Mouse (Mus musculus): ENCODE data around the gene Psg16. TPM values are rescaled to one million over a fixed set of nuclear protein-coding genes. Genes with fewer than 3 reads are reported as not detected.
"Not testable (repeated sequence)": the region's sequence is repeated elsewhere in the genome, so short reads cannot be mapped to it uniquely, and the experiment has no call there.

The Psg16 gene
- polyA plus RNA-seq, 1 experiment, result 3.0 TPM

- Histone ChIP-seq H3K4me1 (ENCODE audit: control insufficient read depth, insufficient read depth, low read length) (no peaks in the 10 kb centered on the region), H3K27ac (ENCODE audit: insufficient read depth, low read length) (no peak overlapping the region), H3K4me3 (ENCODE audit: insufficient read depth, low read length) (no peak overlapping the region)
- TF ChIP-seq CTCF (IDR thresholded peaks at IDR 0.05; ENCODE audit: extremely low read depth, insufficient read depth, low read length) (no peak), POLR2A (IDR thresholded peaks at IDR 0.05; ENCODE audit: extremely low read depth, insufficient read depth, low read length) (no peak)
Observed at GRCm38 (mm10) chr7:17087731-17088130, 13.9 kb downstream of the Psg16 start.

DNA sequence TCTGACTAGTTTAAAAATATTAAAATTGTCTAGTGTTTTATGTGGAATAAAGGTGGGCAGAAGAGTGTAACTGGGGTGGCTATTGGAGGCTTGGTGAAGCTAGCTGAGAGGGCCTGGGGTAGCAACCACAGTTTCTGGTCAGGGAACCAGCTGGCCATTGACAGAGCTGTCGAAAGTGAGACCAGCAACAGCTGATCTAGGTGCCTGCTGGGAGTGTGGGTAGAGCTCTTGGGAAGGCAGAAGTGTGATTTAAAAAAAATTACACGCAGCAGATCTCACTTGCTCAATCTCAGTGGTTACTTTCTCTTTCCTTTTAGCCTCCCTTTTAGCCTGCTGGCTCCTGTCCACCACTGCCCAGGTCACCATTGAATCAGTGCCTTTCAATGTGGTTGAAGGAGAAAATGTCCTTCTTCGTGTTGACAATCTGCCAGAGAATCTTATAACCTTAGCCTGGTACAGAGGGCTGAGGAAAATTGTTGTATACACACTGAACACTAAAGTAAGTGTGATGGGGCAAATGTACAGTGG is 16.3 kb downstream of the Psg16 start:
- Histone ChIP-seq H3K4me3 (ENCODE audit: insufficient read depth, low read length) (no peak overlapping the region), H3K4me1 (ENCODE audit: control insufficient read depth, insufficient read depth, low read length) (no peaks in the 10 kb centered on the region), H3K27ac (ENCODE audit: insufficient read depth, low read length) (no peak overlapping the region)
- no peak for TF ChIP-seq POLR2A (IDR thresholded peaks at IDR 0.05; ENCODE audit: extremely low read depth, insufficient read depth, low read length)
- no peak for TF ChIP-seq CTCF (IDR thresholded peaks at IDR 0.05; ENCODE audit: extremely low read depth, insufficient read depth, low read length)

DNA sequence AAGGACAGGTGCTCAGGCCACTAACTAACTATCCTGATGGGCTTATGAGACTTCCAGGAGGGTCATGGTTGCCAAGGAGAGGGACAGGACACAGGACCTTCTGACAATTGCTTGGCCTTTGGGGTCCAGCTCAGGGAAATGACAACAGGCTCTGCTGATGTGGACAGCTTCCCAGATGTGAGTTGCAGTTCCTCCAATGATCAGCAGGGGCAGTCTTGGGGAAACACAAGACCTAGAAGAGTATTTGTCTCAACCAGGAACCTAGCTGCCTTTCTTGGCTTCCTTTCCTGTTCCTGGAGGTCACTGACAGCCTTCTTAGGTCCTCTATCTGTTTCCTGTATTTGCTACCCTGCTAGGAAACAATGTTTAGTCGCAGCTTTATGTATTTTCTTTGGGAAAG is 17.4 kb downstream of the Psg16 start:
- Histone ChIP-seq H3K4me1 (ENCODE audit: control insufficient read depth, insufficient read depth, low read length) (no peaks in the 10 kb centered on the region), H3K4me3 (ENCODE audit: insufficient read depth, low read length) (no peak overlapping the region), H3K27ac (ENCODE audit: insufficient read depth, low read length) (no peak overlapping the region)
- TF ChIP-seq POLR2A (IDR thresholded peaks at IDR 0.05; ENCODE audit: extremely low read depth, insufficient read depth, low read length) (no peak), CTCF (IDR thresholded peaks at IDR 0.05; ENCODE audit: extremely low read depth, insufficient read depth, low read length) (no peak)

- H3K4me3 ChIP-seq (ENCODE audit: insufficient read depth, low read length); H3K27ac ChIP-seq (ENCODE audit: insufficient read depth, low read length); H3K4me1 ChIP-seq (ENCODE audit: control insufficient read depth, insufficient read depth, low read length): not testable (repeated sequence)
Observed at GRCm38 (mm10) chr7:17101631-17102030, 27.8 kb downstream of the Psg16 start.

GRCm38 (mm10) chr7:17135307-17135706 is 61.5 kb downstream of the Psg16 start:
- H3K4me3 ChIP-seq (ENCODE audit: insufficient read depth, low read length), result no peak overlapping the region
- TF ChIP-seq CTCF (IDR thresholded peaks at IDR 0.05; ENCODE audit: extremely low read depth, insufficient read depth, low read length) (no peak), POLR2A (IDR thresholded peaks at IDR 0.05; ENCODE audit: extremely low read depth, insufficient read depth, low read length) (no peak)
- H3K4me1 ChIP-seq (ENCODE audit: control insufficient read depth, insufficient read depth, low read length), result no peaks in the 10 kb centered on the region
- H3K27ac ChIP-seq (ENCODE audit: insufficient read depth, low read length), result no peak overlapping the region

GRCm38 (mm10) chr7:17149931-17150330 is 76.1 kb downstream of the Psg16 start, which contains the start of gene Ceacam3:
Gene Ceacam3 (plus strand): TSS chr7:17150282.
- Histone ChIP-seq H3K4me1 (ENCODE audit: control insufficient read depth, insufficient read depth, low read length) (no peaks in the 10 kb centered on the region), H3K27ac (ENCODE audit: insufficient read depth, low read length) (no peak within 1 kb of the TSS), H3K4me3 (ENCODE audit: insufficient read depth, low read length) (no peak within 1 kb of the TSS)
- TF ChIP-seq CTCF (IDR thresholded peaks at IDR 0.05; ENCODE audit: extremely low read depth, insufficient read depth, low read length) (no peak), POLR2A (IDR thresholded peaks at IDR 0.05; ENCODE audit: extremely low read depth, insufficient read depth, low read length) (no peak)

GRCm38 (mm10) chr7:17155634-17156033 is 81.8 kb downstream of the Psg16 start:
- TF ChIP-seq CTCF (IDR thresholded peaks at IDR 0.05; ENCODE audit: extremely low read depth, insufficient read depth, low read length) (no peak), POLR2A (IDR thresholded peaks at IDR 0.05; ENCODE audit: extremely low read depth, insufficient read depth, low read length) (no peak)
- Histone ChIP-seq H3K4me3 (ENCODE audit: insufficient read depth, low read length) (no peak overlapping the region), H3K4me1 (ENCODE audit: control insufficient read depth, insufficient read depth, low read length) (no peaks in the 10 kb centered on the region), H3K27ac (ENCODE audit: insufficient read depth, low read length) (no peak overlapping the region)

GRCm38 (mm10) chr7:17156885-17157677 is 83.2 kb downstream of the Psg16 start:
- H3K27ac ChIP-seq (ENCODE audit: insufficient read depth, low read length), result no peak overlapping the region
- H3K4me3 ChIP-seq (ENCODE audit: insufficient read depth, low read length), result no peak overlapping the region
- TF ChIP-seq CTCF (IDR thresholded peaks at IDR 0.05; ENCODE audit: extremely low read depth, insufficient read depth, low read length), result no peak
- no peak for TF ChIP-seq POLR2A (IDR thresholded peaks at IDR 0.05; ENCODE audit: extremely low read depth, insufficient read depth, low read length)
- no peaks in the 10 kb centered on the region for H3K4me1 ChIP-seq (ENCODE audit: control insufficient read depth, insufficient read depth, low read length)

- Histone ChIP-seq H3K4me3 (ENCODE audit: insufficient read depth, low read length) (no peak overlapping the region), H3K27ac (ENCODE audit: insufficient read depth, low read length) (no peak overlapping the region), H3K4me1 (ENCODE audit: control insufficient read depth, insufficient read depth, low read length) (no peaks in the 10 kb centered on the region)
- TF ChIP-seq CTCF (IDR thresholded peaks at IDR 0.05; ENCODE audit: extremely low read depth, insufficient read depth, low read length), result no peak
- TF ChIP-seq POLR2A (IDR thresholded peaks at IDR 0.05; ENCODE audit: extremely low read depth, insufficient read depth, low read length), result no peak
Observed at GRCm38 (mm10) chr7:17159011-17159410, 85.2 kb downstream of the Psg16 start.

- TF ChIP-seq POLR2A (IDR thresholded peaks at IDR 0.05; ENCODE audit: extremely low read depth, insufficient read depth, low read length) (no peak), CTCF (IDR thresholded peaks at IDR 0.05; ENCODE audit: extremely low read depth, insufficient read depth, low read length) (no peak)
- no peak overlapping the region for H3K27ac ChIP-seq (ENCODE audit: insufficient read depth, low read length)
Observed at GRCm38 (mm10) chr7:17171827-17172226, 98.0 kb downstream of the Psg16 start.

More at GRCm38 (mm10) chr7:17171827-17172226, 98.0 kb downstream of the Psg16 start:
- Histone ChIP-seq H3K4me3 (ENCODE audit: insufficient read depth, low read length) (no peak overlapping the region), H3K4me1 (ENCODE audit: control insufficient read depth, insufficient read depth, low read length) (no peaks in the 10 kb centered on the region)

Other genes with a start within 250 kb of the Psg16 start
- 6.5 and 6.8 TPM in 2 replicates for gene Prkd2, start 231.1 kb upstream of the Psg16 start, polyA plus RNA-seq (2012; rRNA removed)
- 169 and 184 TPM in 2 replicates for gene Dact3, start 198.7 kb upstream of the Psg16 start, polyA plus RNA-seq (2012; rRNA removed)
- gene Gng8, start 182.3 kb upstream of the Psg16 start, polyA plus RNA-seq (2012; rRNA removed), result 8.3 and 10.9 TPM in 2 replicates
- 0.08 and 0.17 TPM in 2 replicates for gene Ptgir, start 167.6 kb upstream of the Psg16 start, polyA plus RNA-seq (2012; rRNA removed)
- gene Calm3, start 149.9 kb upstream of the Psg16 start, polyA plus RNA-seq (2012; rRNA removed), result 1,956 and 2,049 TPM in 2 replicates
- gene Pnmal2, start 129.4 kb upstream of the Psg16 start, polyA plus RNA-seq (2012; rRNA removed), result 89.8 and 103 TPM in 2 replicates
- gene Pnmal1, start 114.4 kb upstream of the Psg16 start, polyA plus RNA-seq (2012; rRNA removed), result 60.2 and 64.8 TPM in 2 replicates
- 38.9 and 42.5 TPM in 2 replicates for gene Gm42372, start 91.0 kb upstream of the Psg16 start, polyA plus RNA-seq (2012; rRNA removed)
- 1.8 and 1.9 TPM in 2 replicates for gene Ccdc8, start 81.3 kb upstream of the Psg16 start, polyA plus RNA-seq (2012; rRNA removed)
- gene Ppp5c, start 46.1 kb upstream of the Psg16 start, polyA plus RNA-seq (2012; rRNA removed), result 263 and 268 TPM in 2 replicates
- 3.3 and 4.0 TPM in 2 replicates for gene Hif3a, start 11.6 kb upstream of the Psg16 start, polyA plus RNA-seq (2012; rRNA removed)
- 0.09 and 0.10 TPM in 2 replicates for gene Ceacam3, start 76.2 kb downstream of the Psg16 start, polyA plus RNA-seq (2012; rRNA removed)
- 0.15 and 0.17 TPM in 2 replicates for gene Psg29, start 129.4 kb downstream of the Psg16 start, polyA plus RNA-seq (2012; rRNA removed)

All from cortical plate, adult 2 months (tissue).